Mouse (Mus musculus) layer of hippocampus, postnatal 36 days (tissue): ENCODE data around the gene Man2b2. TPM values are rescaled to one million over a fixed set of nuclear protein-coding genes. Genes with fewer than 3 reads are reported as not detected.
A peak's percentile ranks its signal among the peaks of the same experiment; 100 is the strongest.

Source experiments
- DNase-seq, 2 experiments: peaks; one replicate each; pipeline ENCODE4 v3.0.0; 2022
- total RNA-seq, 2 experiments: library from RNA; stranded (reverse); gene quantifications; 2 replicates each; pipeline ENCODE4 v1.2.3; 2021

Gene Man2b2
- total RNA-seq, 2 experiments from 2014 or later, result 24.3 to 24.4 TPM

DNA sequence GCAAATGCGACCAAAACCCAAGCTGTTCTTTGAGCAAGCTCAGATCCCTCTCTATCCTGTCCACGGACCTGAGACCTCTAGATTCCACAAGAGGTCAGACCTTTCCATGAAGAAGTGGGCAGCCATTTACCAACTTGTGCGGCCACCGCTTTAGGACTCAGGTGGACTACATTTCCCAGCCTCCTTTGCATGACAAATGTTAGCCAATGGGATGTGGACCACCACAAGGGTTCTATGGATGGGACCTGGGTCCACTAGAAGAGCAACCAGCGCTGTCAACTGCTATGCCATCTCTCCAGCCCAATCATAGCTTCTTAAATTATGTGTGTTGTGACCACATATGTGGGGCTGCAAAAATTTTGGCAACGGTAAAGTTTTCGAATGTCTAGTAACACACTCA is 819 bp upstream of the Man2b2 start:
- no peak for DNase-seq

DNA sequence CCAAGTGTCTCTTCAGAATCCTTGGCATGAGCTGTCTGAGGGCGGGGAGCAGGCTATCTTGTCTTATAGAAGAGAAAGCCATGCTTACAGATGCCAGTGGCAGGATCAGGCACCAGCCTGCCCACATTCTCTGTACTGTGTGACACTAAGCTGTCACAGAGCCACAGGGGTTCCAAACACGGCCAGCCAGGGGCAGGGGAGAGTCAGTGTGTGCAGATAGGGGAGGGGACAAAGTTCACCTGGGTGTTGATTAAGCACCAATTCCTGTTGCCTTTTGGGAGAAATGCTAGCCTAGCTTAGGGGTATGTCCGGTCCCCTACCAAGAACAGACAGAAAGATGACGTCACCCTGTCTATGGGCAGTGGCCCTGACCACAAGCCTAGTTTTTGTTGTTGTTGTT is 1.4 kb downstream of the Man2b2 start:
- no peak for DNase-seq

DNA sequence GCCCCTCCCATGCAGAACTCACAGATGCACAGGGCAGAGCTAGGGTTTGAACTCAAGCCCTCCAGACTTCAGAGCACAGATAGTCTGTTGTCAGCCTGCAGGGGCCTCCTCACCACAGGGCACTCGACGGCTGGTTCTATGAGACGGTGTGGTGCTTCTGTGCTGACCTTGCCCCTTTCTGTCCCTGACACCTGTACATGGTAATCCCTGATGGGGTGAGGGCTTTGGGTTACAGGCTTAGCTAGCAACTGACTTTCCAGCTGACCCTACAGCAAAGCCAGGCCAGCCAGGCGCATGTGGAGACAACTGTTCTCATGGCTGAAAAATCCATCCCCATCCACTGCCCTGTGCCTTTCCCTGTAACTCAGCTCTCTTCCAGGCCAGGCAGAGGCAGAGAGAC is 7.5 kb downstream of the Man2b2 start:
- no peak for DNase-seq

DNA sequence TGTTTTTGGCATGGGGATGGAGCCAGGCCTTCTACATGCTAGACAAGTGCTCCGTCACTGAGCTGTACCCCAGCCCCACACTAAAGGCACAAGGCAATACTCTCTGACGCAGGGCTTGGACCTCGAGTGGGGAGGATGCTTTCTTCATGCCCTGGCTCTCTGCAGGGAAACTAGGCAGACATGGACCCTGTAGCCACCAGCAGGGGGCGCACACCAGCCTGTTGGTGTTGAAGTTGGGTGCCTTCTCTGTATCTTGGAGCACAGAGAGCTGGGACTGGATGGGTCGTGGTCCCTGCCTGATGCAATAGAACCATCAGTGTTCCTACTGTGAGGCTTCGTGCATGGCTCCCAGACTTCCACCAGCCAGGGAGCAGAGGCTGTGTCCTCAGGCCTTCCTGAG is 10.3 kb downstream of the Man2b2 start:
- DNase-seq, result peak; percentile 33 to 61

DNA sequence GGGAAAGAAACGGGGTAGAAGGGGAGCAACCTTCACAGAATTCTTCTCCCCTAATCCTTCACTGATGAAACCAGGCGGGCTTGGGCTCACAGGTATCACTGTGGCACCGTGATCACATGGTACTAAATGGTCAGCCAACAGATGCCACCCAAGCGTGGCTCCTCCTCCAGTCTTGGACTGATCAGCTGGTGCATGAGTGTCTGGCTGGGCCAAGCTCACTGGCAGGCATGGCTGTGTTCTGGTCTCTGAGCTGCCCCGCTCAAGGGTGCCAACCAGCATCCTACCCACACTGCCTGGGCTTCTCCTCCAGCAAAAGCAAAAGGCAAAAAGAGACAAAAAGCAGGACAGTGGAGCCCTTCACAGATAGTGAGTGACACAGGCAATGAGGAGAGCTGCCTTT is 10.7 kb downstream of the Man2b2 start:
- no peak for DNase-seq

DNA sequence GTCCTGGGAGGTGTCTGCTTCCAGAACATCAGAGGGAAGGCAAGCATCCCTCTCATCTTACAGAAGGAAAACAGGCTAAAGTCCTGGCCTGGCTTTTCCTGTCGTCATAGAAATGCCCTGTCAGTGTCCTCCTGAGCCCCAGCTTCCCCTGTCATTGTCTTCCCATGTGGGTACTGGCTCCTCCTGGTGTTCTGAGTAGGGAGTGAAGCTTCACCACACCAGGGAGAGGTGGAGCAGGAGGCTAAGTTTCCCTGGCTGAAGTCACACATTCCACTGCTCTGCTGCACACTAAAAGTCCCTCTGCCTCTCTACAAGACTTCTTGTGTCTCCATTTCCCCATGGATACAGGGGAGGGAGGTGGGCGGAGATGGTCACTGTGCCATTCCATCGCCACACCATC is 12.7 kb downstream of the Man2b2 start:
- no peak for DNase-seq

DNA sequence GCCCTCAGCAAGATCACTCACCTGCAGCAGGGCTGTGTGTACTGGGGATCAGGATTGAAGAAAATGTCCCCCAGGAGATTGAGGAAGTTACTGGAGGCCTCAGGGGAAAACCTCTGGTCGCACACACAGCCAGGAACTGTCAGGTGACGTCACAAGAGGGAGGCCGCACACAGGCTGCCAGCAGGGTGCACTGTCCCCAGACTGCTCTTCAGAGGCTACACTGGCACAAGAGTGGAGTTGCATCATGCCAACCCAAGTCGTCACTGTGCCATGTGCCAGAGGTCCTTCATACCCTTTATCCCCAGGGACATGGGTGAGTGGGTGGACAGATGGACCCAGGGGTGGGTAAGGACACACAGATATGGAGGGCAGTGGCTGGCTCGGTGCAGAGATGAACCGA is 15.9 kb downstream of the Man2b2 start:
- no peak for DNase-seq

DNA sequence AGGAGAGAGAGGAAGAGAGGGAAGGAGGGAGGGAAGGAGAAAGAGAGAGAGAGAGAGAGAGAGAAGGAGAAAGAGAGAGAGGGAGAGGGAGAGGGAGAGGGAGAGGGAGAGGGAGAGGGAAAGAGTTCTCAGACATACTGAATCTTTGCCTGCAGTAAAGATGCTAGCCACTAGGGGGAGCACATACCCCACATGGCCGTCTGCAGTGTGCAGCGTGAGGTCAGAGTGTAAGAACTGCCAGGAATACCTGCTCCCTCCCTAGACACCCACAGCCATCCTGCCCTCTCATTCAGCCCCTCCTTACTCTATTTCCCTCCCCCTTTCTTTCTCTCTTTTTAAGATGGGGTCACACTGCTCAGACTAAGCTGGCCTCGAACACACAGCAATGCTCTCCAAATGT is 19.0 kb downstream of the Man2b2 start:
- peak in 1 of 2 experiments; percentile 53 for DNase-seq

DNA sequence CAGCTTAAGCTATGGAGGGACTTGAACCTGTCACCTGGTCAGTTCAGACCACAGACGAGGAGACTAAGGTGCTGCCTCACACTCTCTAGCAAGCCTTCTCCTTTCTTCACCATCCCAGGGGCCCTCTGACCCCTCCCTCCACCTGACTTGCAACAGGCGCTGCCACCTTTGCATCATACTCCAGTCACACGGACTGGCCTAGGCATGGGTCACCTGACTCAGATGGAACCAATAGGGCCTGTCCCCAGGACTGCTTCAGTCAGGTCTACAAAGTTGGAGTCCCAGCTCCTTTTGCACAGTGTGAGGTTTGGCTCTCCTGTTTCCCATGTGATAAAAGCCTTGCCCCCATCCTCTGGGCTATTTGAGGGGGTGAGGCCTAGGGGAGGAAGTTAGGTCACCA is 19.8 kb downstream of the Man2b2 start:
- no peak for DNase-seq

DNA sequence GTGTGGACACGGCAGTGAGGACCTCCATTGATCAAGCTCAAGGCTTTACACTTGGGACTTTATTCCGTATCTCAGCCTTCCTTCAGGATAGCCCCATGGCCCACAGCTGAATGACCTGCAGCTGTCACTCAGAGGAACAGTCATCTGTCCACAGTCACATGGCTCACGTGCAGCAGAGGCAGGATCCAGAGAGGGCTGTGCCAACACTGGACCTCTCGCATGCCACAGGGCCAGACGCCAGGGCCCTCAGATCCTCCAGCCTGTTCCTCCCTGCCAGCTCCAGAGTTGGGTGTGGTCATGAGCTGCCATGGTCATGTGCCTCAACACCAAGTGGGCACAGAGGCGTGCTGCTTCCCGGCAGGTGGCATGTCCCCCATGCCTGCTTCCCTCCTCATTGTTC is 21.3 kb downstream of the Man2b2 start:
- DNase-seq, result no peak

DNA sequence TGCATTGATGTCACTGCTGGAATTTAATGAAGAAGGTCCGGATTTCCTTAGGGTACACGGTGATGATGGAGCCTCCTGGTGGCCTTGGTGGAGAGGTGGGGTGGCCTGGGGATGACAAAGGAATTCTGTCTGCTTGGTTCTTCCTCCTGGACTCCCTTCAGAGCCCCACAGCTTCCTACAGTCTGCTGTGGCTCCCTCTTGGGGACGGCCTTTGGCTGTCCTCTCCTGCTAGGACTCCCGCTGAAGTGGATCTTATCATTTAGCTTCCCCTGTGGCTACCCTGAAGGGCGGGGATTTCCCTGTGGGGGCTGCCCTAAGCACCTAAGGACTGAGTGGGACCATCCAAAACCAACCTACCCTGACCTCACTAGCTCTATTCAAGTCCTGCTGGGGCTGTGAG is 23.3 kb downstream of the Man2b2 start:
- no peak for DNase-seq

DNA sequence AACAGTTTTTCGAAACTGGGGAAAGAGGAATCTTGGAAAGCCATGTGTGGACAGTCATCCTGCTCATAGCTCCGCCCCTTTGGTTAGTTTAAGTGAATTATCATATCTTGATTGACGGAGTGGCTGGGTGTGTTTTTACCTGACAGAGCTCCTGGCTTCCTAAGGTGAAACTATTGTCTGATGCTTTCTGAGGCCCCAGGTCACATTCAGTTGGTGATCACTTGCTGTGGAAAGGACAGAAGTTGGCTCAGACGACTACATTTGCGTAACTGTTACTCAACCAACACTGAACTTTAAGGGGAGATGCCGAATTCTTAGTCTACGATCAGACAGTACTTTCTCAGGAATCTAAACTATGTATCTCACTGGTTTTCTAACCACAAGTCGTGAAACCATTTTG is 33.2 kb downstream of the Man2b2 start:
- DNase-seq, result no peak

DNA sequence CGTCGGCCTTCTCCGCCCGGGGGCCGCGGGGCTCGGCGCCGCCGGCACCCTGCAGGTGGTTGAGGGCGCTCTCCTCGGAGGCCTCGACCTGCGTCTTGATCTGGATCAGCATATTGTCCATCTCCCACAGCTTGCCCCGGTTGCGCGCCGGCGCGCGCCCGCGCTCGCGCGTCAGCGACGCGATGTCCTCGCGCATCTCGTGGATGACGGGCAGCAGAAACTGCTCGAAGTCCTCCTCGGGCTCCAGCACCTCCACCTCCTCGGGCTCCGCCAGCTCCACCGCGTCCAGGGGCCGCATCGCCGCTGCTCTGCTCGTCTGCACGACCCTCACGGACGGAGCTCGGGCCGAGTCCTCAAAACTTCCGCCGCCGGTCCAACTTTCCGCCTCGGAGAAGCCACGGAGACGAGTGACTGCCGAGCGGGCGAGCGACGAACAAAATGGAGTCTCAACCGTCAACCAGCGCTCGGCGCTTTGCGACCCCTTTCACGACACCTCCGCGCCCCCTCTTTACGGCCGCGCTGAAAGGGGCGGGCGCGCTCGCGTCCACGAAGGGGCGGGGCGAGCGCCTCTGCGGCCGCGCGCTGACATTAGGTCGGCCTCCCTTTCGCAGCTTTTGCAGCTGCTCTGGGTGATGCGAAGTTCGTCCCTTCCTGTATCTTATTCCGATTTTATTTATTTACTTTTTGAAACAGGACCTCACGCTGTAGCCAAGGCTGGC is 34.0 kb downstream of the Man2b2 start, which contains the start of gene Mrfap1:
TSS of gene Mrfap1 (minus strand) at position 477 of the 719 bp plus-strand sequence.
- DNase-seq, result peak; percentile 93 to 95

DNA sequence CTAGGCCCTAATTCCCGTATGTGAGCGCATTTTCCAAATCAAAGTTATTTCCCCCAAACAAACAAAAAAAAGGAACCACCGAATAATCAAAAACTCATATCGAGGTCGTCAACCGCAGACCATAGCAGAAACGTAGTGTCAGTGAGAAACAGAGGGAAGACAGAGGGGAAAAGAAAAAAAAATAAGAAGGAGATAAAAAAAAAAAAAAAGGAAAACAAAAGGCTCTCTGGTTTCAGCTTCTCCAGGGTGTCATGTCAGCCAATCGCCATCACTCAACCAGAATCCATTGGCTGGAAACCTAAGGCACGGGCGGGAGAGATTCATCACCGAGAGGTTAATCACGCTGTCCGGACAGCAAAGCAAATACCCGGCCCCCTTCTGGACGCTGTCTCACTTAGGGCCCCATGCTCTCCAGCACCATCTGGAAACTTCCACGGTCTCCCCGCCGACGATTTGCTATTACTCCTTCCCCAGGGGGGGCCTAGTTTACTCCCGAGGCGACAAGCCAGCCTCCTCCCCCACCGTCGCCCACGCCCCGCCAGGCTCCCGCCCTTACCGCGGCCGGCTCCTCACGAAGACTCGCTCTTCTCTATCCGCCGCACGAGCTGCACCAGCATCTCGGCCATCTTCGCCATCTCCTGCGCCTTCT is 34.7 kb downstream of the Man2b2 start:
- DNase-seq, result peak; percentile 80 to 83

DNA sequence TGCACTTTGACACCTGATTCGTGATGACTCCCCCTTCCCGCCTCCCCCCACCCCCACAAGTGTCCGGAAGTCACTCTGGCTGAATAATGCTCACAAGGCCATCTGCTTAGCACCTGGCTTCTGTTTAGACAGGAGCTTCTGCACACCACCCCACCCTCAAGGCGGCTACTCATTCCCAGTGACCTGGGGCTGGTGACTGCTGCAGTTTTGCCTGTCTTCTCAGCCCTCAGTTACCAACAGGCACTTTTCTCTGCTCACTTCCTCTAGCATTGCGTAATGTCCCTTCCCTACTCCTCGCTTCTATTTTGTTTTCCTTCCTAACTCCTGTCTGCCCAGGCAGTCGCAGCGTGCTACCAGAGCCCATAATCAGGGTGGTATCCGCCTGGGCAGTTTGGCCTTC is 38.6 kb downstream of the Man2b2 start:
- no peak for DNase-seq

DNA sequence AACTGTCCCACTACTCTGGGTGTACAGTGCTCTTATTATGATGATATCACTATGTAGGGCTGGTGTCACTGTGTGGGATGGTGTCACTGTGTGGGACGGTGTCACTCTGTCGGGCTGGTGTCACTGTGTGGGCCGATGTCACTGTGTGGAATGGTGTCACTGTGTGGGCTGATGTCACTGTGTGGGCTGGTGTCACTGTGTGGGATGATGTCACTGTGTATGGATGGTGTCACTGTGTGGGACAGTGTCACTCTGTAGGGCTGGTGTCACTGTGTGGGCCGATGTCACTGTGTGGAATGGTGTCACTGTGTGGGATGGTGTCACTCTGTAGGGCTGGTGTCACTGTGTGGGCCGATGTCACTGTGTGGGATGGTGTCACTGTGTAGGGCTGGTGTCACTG is 44.4 kb downstream of the Man2b2 start:
- DNase-seq, result no peak

DNA sequence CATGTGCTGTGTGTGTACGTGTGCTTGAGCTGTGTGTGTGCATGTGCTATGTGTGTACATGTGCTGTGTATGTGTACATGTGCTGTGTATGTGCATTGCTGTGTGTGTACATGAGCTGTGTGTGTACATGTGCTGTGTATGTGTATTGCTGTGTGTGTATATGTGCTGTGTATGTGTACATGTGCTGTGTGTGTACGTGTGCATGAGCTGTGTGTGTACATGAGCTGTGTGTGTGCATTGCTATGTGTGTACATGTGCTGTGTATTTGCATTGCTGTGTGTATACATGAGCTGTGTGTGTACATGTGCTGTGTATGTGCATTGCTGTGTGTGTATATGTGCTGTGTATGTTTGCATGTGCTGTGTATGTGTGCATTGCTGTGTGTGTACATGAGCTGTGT is 50.9 kb downstream of the Man2b2 start:
- no peak for DNase-seq

DNA sequence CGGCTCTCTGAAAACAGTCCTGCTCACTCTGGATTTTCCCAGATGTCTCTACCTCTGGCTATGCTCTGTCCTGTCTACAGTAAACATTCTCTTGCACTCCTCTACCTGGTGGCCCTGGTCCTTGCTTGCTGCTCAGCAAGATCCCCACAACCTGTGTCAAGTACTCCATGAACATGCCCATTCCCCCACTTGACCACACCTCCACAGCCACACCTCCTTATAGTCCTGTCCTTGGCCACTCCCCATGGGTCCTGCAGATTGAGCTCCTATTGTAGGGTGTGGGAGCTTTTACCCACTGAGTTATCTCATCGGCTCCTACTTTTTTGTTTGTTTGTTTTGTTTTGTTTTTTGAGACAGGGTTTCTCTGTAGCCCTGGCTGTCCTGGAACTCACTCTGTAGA is 51.6 kb downstream of the Man2b2 start:
- no peak for DNase-seq

DNA sequence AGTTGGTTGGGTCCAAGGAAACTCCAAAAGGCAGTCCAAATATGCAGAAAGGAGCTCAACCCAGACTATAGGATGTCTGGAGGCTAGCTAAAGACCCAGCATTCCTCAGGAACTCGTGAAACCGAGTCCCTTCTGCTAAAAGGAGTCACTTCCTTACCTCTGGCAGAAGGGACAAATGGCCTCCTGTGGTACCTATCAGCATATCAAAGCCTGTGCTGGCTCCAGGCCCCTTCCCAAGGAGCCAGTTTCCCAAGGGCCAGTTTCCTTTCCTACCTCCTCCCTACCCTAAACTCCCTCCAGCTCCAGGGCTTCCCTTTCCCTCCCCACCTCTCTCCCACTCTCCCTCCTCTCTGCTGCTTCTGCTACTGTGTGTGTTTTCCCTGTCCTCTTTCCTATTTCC is 53.3 kb downstream of the Man2b2 start:
- DNase-seq, result no peak

DNA sequence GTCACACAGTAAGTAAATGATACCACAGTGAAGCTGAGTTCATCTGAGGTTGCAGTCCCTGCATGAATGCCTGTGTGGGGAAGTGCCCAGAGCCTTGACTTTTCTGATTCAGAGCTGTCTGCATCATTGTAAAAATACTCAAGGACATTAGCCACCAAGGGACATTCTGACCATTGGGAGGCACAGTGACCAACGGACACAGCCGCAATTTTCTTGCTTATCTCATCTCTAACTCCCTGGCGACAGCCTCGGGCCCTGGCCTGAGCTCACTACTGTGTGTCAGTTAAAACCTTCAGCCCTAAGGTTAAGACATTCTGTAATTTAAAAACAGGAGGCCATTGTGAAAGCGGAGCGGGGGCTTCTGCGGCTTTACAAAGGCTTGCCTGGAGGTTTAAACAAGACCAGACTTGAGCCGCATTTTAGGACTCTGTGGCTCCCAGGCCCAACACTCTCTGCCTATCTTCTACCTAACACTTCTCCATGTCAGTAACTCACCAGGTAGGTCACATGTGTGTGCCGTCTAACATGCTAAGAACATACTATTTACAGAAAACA is 54.4 kb downstream of the Man2b2 start:
- DNase-seq, result no peak

DNA sequence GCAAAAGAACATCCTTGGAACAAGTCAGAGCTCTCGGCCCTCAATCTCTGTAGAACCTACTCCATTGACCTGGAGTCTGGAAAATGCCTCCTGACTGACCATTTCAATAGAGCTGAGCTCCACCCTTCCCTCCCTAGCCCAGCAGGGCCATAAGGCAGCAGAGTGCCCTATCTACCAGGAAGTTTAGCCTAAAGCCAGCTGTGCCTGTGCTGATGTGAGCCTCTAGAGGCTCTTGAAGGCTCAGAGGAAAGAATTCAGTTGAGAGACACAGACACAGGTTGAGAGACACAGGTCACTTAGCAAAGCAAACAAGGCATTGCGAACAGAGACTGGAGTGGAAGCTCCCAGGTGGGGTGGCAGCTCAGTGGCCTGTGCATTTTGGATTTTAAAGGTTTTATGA is 55.1 kb downstream of the Man2b2 start:
- DNase-seq, result no peak

DNA sequence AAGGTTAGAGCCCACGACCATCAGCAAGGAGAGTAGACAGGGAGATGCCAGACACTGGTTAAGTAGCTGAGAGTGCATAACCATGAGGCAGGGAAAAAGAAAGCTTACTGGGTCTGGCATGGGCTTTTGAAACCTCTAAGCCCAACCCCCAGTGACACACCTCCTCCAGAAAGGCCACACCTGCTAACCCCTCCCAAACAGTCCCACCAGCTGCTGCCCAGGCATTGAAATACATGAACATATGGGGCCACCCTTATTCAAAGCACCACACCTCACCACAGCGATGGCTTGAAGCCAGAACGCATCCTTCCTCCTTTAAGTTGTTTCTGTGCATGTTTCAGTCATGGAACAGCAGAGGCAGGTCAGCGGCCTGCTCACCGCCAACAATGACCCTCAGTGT is 57.9 kb downstream of the Man2b2 start:
- DNase-seq, result no peak

DNA sequence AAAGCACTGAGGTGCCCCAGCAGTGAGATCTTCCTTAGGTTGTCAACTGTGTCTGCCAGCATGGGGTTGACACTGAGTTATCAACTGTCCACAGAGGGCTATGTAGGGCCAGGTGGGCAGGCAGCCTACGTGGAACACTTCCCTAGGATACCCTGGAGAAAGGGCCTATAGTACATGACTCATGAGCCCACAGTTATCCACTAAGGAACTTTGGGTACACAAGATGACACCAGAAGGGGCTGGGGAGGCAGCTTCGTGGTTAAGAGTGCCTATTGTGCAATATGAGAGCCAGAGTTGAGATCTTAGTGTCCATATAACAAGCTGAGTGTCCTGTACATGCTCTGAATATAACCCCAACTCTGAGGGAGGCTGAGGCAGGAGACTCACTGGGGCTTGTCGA is 60.9 kb downstream of the Man2b2 start:
- no peak for DNase-seq
